Mouse (Mus musculus) hindbrain, embryonic 15.5 days (tissue): ENCODE measurements around the gene Dis3l2. TPM values are rescaled to one million over a fixed set of nuclear protein-coding genes. Genes with fewer than 3 reads are reported as not detected.

Source experiments
- ATAC-seq: fragments of 200-750 bp; cut with Nextera tagmentation; 2 replicates; pipeline ENCODE4 v1.8.0; 2017; ENCODE audit warnings: low read depth, moderate number of reproducible peaks, moderate TSS enrichment; ENCODE audit not compliant: low FRiP score
- H3K27ac ChIP-seq: fragments of 300-500 bp; sonication (generic); replicated peaks from 2 replicates; pipeline ENCODE4 v1.5.1; 2015; ENCODE audit warnings: mild to moderate bottlenecking, inconsistent platforms
- H3K27me3 ChIP-seq: fragments of 300-500 bp; sonication (generic); 2 replicates; pipeline ENCODE4 v1.6.1; 2015; ENCODE audit warnings: control low read depth, inconsistent platforms
- H3K36me3 ChIP-seq: fragments of 300-500 bp; sonication (generic); 2 replicates; pipeline ENCODE4 v1.6.1; 2015; ENCODE audit warnings: control low read depth, inconsistent platforms
- H3K4me1 ChIP-seq: fragments of 300-500 bp; sonication (generic); replicated peaks from 2 replicates; pipeline ENCODE4 v1.6.1; 2015; ENCODE audit warnings: control low read depth, inconsistent platforms
- H3K4me2 ChIP-seq: fragments of 300-500 bp; sonication (generic); 2 replicates; pipeline ENCODE4 v1.6.1; 2015; ENCODE audit warnings: moderate library complexity, mild to moderate bottlenecking, inconsistent platforms
- H3K4me3 ChIP-seq: fragments of 300-500 bp; sonication (generic); 2 replicates; pipeline ENCODE4 v1.5.1; 2015; ENCODE audit warnings: mild to moderate bottlenecking, inconsistent platforms
- H3K9ac ChIP-seq: fragments of 300-500 bp; sonication (generic); 2 replicates; pipeline ENCODE4 v1.6.1; 2015; ENCODE audit warnings: inconsistent platforms
- H3K9me3 ChIP-seq: fragments of 300-500 bp; sonication (generic); 2 replicates; pipeline ENCODE4 v1.6.1; 2016; ENCODE audit warnings: control low read depth, inconsistent platforms
- WGBS: fragments of 180-500 bp; shearing (Covaris S2); methylation state at CpG from one replicate; pipeline ENCODE4 v1.1.7; 2015; 5-methylcytosine and 5-hydroxymethylcytosine counted together
- polyA plus RNA-seq: library from polyadenylated mRNA; unstranded; fragments of >200 nt; fragmentation: Nextera tagmentation; extraction: Ambion mirVana; gene quantifications from 2 replicates; pipeline ENCODE4 v1.2.1, GENCODE M21; 2015

The Dis3l2 gene
- polyA plus RNA-seq, 1 experiment from 2014 or later: 38.1 TPM

- Histone ChIP-seq H3K9me3 (no peaks in the 10 kb centered on the region), H3K36me3 (no peaks in the 10 kb centered on the region), H3K4me3 (no peak overlapping the region), H3K27ac (no peak overlapping the region; the same call in 1 of the 2 replicates), H3K4me2 (no peak overlapping the region), H3K9ac (no peak overlapping the region), H3K27me3 (no peaks in the 10 kb centered on the region), H3K4me1 (no peaks in the 10 kb centered on the region)
- 76% methylated on average over 6 of the region's 6 CpGs for whole genome bisulfite sequencing
- peak; percentile 56; the same call in 1 of the 2 replicates for ATAC-seq
These were observed 319.9 kb downstream of the Dis3l2 start for GRCm38 (mm10) chr1:87023291-87024170.

GRCm38 (mm10) chr1:87025021-87025420, 321.4 kb downstream of the Dis3l2 start:
- Histone ChIP-seq H3K4me1 (no peaks in the 10 kb centered on the region), H3K27ac (no peak overlapping the region), H3K4me3 (no peak overlapping the region), H3K27me3 (no peaks in the 10 kb centered on the region), H3K9ac (no peak overlapping the region), H3K4me2 (no peak overlapping the region), H3K9me3 (no peaks in the 10 kb centered on the region), H3K36me3 (no peaks in the 10 kb centered on the region)
- 78% methylated on average over 1 of the region's 1 CpGs for WGBS
- ATAC-seq: no peak

- Histone ChIP-seq H3K27ac (no peak overlapping the region), H3K9me3 (no peaks in the 10 kb centered on the region), H3K4me3 (no peak overlapping the region), H3K27me3 (no peaks in the 10 kb centered on the region), H3K36me3 (no peaks in the 10 kb centered on the region), H3K4me2 (no peak overlapping the region), H3K4me1 (0 out of 2 replicates have a peak, but pooled peaks cover 3% of the 10 kb centered on the region), H3K9ac (no peak overlapping the region)
- WGBS: 43% methylated on average over 2 of the region's 2 CpGs
- ATAC-seq: 0 out of 2 replicates have a peak, but pooled peaks have one; percentile 36
These were observed 325.2 kb downstream of the Dis3l2 start for GRCm38 (mm10) chr1:87028786-87029185.

GRCm38 (mm10) chr1:87030652-87031051, 327.0 kb downstream of the Dis3l2 start:
- ATAC-seq: no peak
- H3K9ac ChIP-seq: no peak overlapping the region
- WGBS: 54% methylated on average over 1 of the region's 1 CpGs
- H3K27ac ChIP-seq: no peak overlapping the region
- no peak overlapping the region for H3K4me2 ChIP-seq
- no peaks in the 10 kb centered on the region for H3K36me3 ChIP-seq
- H3K9me3 ChIP-seq: no peaks in the 10 kb centered on the region
- no peaks in the 10 kb centered on the region for H3K27me3 ChIP-seq
- H3K4me1 ChIP-seq: peaks cover 11% of the 10 kb centered on the region
- H3K4me3 ChIP-seq: no peak overlapping the region

- H3K27ac ChIP-seq: no peak overlapping the region
- no peak overlapping the region for H3K4me3 ChIP-seq
- no peak for ATAC-seq
- no peaks in the 10 kb centered on the region for H3K36me3 ChIP-seq
- 73% methylated on average over 7 of the region's 7 CpGs for WGBS
- no peak overlapping the region for H3K9ac ChIP-seq
- no peaks in the 10 kb centered on the region for H3K27me3 ChIP-seq
- peaks cover 19% of the 10 kb centered on the region for H3K4me1 ChIP-seq
- no peaks in the 10 kb centered on the region for H3K9me3 ChIP-seq
- no peak overlapping the region for H3K4me2 ChIP-seq
These were observed 328.9 kb downstream of the Dis3l2 start for GRCm38 (mm10) chr1:87032466-87032865.

GRCm38 (mm10) chr1:87035532-87036161, 332.0 kb downstream of the Dis3l2 start:
- ATAC-seq: peak; percentile 67
- 12% methylated on average over 4 of the region's 4 CpGs for WGBS
- no peak overlapping the region for H3K9ac ChIP-seq
- H3K4me1 ChIP-seq: peaks cover 22% of the 10 kb centered on the region
- no peaks in the 10 kb centered on the region for H3K27me3 ChIP-seq
- H3K27ac ChIP-seq: peak overlapping the region; percentile 64
- no peaks in the 10 kb centered on the region for H3K36me3 ChIP-seq
- H3K4me3 ChIP-seq: no peak overlapping the region
- no peaks in the 10 kb centered on the region for H3K9me3 ChIP-seq
- no peak overlapping the region for H3K4me2 ChIP-seq

GRCm38 (mm10) chr1:87036334-87036733, 332.7 kb downstream of the Dis3l2 start:
- no peak overlapping the region for H3K4me3 ChIP-seq
- no peaks in the 10 kb centered on the region for H3K9me3 ChIP-seq
- H3K4me2 ChIP-seq: no peak overlapping the region
- H3K36me3 ChIP-seq: no peaks in the 10 kb centered on the region
- peak overlapping the region; percentile 64 for H3K27ac ChIP-seq
- ATAC-seq: no peak
- no peaks in the 10 kb centered on the region for H3K27me3 ChIP-seq
- WGBS: 45% methylated on average over 3 of the region's 3 CpGs
- no peak overlapping the region for H3K9ac ChIP-seq
- peaks cover 22% of the 10 kb centered on the region for H3K4me1 ChIP-seq

- Histone ChIP-seq H3K9ac (no peak overlapping the region), H3K4me3 (no peak overlapping the region), H3K4me1 (peaks cover 19% of the 10 kb centered on the region), H3K4me2 (no peak overlapping the region), H3K36me3 (no peaks in the 10 kb centered on the region), H3K27me3 (no peaks in the 10 kb centered on the region), H3K9me3 (no peaks in the 10 kb centered on the region), H3K27ac (no peak overlapping the region)
- WGBS: 97% methylated on average over 2 of the region's 2 CpGs
- ATAC-seq: no peak
These were observed 335.0 kb downstream of the Dis3l2 start for GRCm38 (mm10) chr1:87038477-87039070.

GRCm38 (mm10) chr1:87041119-87041518, 337.5 kb downstream of the Dis3l2 start:
- no peak overlapping the region for H3K9ac ChIP-seq
- H3K9me3 ChIP-seq: no peaks in the 10 kb centered on the region
- no peak overlapping the region for H3K4me2 ChIP-seq
- ATAC-seq: no peak
- no peak overlapping the region for H3K4me3 ChIP-seq
- H3K36me3 ChIP-seq: no peaks in the 10 kb centered on the region
- WGBS: 18% methylated on average over 3 of the region's 3 CpGs
- H3K27me3 ChIP-seq: no peaks in the 10 kb centered on the region
- 0 out of 2 replicates have a peak overlapping the region, but pooled peaks have one; percentile 25 for H3K27ac ChIP-seq
- peaks cover 6% of the 10 kb centered on the region; the same call in 1 of the 2 replicates for H3K4me1 ChIP-seq

GRCm38 (mm10) chr1:87041814-87042438, 338.3 kb downstream of the Dis3l2 start:
- whole genome bisulfite sequencing: 0% methylated on average over 1 of the region's 1 CpGs
- H3K9me3 ChIP-seq: no peaks in the 10 kb centered on the region
- peak; percentile 83 for ATAC-seq

GRCm38 (mm10) chr1:87050072-87050471, 346.5 kb downstream of the Dis3l2 start:
- ATAC-seq: peak; percentile 56
- Histone ChIP-seq H3K36me3 (0 out of 2 replicates have a peak, but pooled peaks cover 3% of the 10 kb centered on the region), H3K27ac (no peak overlapping the region), H3K4me2 (no peak overlapping the region), H3K9ac (no peak overlapping the region), H3K4me1 (peaks cover 4% of the 10 kb centered on the region; the same call in 1 of the 2 replicates), H3K4me3 (no peak overlapping the region), H3K27me3 (no peaks in the 10 kb centered on the region), H3K9me3 (no peaks in the 10 kb centered on the region)
- WGBS: 36% methylated on average over 3 of the region's 3 CpGs

More at GRCm38 (mm10) chr1:87041814-87042438, 338.3 kb downstream of the Dis3l2 start:
- Histone ChIP-seq H3K4me2 (no peak overlapping the region), H3K9ac (no peak overlapping the region), H3K27ac (no peak overlapping the region), H3K36me3 (no peaks in the 10 kb centered on the region), H3K4me1 (0 out of 2 replicates have a peak, but pooled peaks cover 3% of the 10 kb centered on the region), H3K4me3 (no peak overlapping the region), H3K27me3 (no peaks in the 10 kb centered on the region)
